Mouse (Mus musculus): ENCODE measurements at regions not wholly inside any gene's neighbourhood (a gene's known extent, or its start where the extent isn't known, plus 50 kb on each side); places are given as distances from the start of the nearest gene placed in this dataset.
A peak's percentile ranks its signal among the peaks of the same experiment; 100 is the strongest.
"Not testable (repeated sequence)": the region's sequence is repeated elsewhere in the genome, so short reads cannot be mapped to it uniquely, and the experiment has no call there.

DNA sequence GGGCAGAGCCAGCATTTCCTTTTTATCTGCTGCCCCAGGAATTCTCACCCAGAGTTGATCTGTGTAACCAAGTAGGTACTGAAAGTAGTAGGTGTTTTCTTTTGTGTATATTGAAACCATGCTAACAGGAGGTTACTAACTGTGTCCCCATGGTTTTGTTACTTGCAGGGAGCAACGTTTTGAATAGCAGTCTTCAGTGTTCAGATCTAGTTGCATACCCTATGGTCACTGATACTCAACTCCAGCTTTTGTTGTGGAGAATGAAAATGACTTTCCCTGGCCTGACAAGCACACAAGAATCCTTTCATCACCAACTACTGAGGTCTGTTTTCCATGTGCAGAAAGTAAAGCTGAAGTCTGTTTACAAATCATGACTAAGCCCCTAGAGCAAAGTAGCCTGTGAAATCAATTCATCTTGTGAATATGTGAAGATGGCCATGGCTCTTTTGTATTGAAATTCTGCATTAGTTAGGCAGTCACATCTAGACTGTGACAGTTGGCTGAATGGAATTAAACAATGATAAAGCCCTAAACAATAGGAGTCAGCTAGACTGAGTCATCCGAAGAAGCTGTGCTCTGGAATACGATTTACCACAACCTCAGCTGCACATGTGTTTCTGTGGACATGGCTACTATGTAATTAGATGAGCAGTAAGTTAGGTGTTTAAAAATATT lies 179.5 kb upstream of the Vrk2 start:
- no peak overlapping the region for H3K4me3 ChIP-seq (replicated peaks)
- peaks cover 7% of the 10 kb centered on the region for H3K4me1 ChIP-seq
- no peaks in the 10 kb centered on the region for H3K27me3 ChIP-seq
- H3K36me3 ChIP-seq (replicated peaks) = no peaks in the 10 kb centered on the region
- ATAC-seq (ENCODE audit: low FRiP score) = no peak; the same call in 1 of the 2 replicates
- 16% methylated on average over 3 of the region's 3 CpGs for WGBS
- no peak overlapping the region for H3K9ac ChIP-seq
- H3K27ac ChIP-seq = no peak overlapping the region
- no peaks in the 10 kb centered on the region for H3K9me3 ChIP-seq
- H3K4me2 ChIP-seq = no peak overlapping the region

DNA sequence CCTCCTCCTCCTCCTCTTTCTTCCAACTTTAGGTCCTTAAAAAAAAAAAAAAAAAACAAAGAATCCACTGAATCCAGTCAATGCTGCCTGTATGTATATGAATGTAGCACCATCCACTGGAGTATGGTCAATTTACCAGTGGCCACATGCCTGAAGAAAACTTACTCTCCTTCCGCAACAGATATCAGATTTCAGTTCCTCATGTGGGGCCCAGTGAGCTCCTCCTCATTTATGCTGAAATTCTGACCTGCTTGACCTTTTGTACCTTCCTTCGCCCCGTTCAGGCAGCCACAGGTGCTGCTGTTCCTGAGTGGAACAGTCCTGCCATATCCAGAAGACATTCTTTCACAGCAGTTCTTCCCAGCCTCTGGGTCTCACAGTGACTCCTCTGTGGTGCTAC lies 161.8 kb upstream of the Vrk2 start:
- H3K36me3 ChIP-seq (replicated peaks) = no peaks in the 10 kb centered on the region
- H3K4me3 ChIP-seq (replicated peaks) = no peak overlapping the region
- no peak overlapping the region for H3K4me2 ChIP-seq
- WGBS = 85% methylated on average over 3 of the region's 3 CpGs
- ATAC-seq (ENCODE audit: low FRiP score) = no peak
- no peaks in the 10 kb centered on the region for H3K27me3 ChIP-seq
- no peak overlapping the region for H3K27ac ChIP-seq
- H3K9me3 ChIP-seq = no peaks in the 10 kb centered on the region
- H3K4me1 ChIP-seq = peaks cover 8% of the 10 kb centered on the region; the same call in 1 of the 2 replicates
- no peak overlapping the region for H3K9ac ChIP-seq

DNA sequence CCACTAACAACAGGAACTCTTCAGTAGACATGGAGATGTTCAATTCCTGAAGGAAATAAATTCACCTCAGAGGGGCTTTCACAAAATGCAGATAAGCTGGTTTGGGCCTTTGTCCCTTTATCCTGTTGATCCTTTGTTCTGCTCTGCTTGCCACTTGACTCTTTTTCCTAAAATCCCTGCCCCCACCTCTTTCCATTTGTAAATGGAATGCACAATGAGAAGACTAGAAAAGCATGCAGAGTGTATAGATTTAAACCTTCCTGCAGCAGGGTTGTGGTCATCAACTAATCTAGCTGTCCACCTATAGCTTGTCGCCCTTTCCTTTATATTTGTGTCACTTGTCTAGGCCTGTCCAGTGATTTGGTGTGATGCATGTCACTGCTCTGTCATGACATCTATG lies 159.8 kb upstream of the Vrk2 start:
- H3K9me3 ChIP-seq = no peaks in the 10 kb centered on the region
- H3K27me3 ChIP-seq = no peaks in the 10 kb centered on the region
- H3K9ac ChIP-seq = no peak overlapping the region
- WGBS = 26% methylated on average over 1 of the region's 1 CpGs
- H3K27ac ChIP-seq = no peak overlapping the region
- H3K4me3 ChIP-seq (replicated peaks) = no peak overlapping the region
- H3K4me1 ChIP-seq = peaks cover 8% of the 10 kb centered on the region; the same call in 1 of the 2 replicates
- H3K4me2 ChIP-seq = no peak overlapping the region
- no peak for ATAC-seq (ENCODE audit: low FRiP score)
- H3K36me3 ChIP-seq (replicated peaks) = no peaks in the 10 kb centered on the region

DNA sequence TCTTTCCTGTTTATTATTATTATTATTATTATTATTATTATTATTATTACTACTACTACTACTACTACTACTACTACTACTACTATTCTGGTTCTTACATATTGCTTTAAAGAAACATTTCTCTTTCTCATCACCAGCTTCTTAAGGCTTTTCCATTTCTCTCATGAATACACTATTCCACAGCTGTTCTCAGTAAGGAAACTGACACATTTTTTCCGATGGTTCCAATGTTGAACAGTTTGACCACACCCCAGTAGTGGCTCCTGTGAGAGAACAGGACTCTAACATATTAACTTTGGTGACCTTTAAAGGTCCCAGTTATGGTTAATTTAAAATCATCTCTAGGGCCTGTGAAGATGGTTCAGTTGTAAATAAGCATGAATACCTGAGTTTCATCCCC lies 148.4 kb upstream of the Vrk2 start:
- H3K27ac ChIP-seq = no peak overlapping the region
- no peak overlapping the region for H3K4me2 ChIP-seq
- H3K36me3 ChIP-seq (replicated peaks) = no peaks in the 10 kb centered on the region
- 91% methylated on average over 1 of the region's 1 CpGs for WGBS
- ATAC-seq (ENCODE audit: low FRiP score) = no peak
- H3K4me3 ChIP-seq (replicated peaks) = no peak overlapping the region
- no peaks in the 10 kb centered on the region for H3K27me3 ChIP-seq
- no peaks in the 10 kb centered on the region for H3K4me1 ChIP-seq
- no peak overlapping the region for H3K9ac ChIP-seq
- 0 out of 2 replicates have a peak, but pooled peaks cover 4% of the 10 kb centered on the region for H3K9me3 ChIP-seq

DNA sequence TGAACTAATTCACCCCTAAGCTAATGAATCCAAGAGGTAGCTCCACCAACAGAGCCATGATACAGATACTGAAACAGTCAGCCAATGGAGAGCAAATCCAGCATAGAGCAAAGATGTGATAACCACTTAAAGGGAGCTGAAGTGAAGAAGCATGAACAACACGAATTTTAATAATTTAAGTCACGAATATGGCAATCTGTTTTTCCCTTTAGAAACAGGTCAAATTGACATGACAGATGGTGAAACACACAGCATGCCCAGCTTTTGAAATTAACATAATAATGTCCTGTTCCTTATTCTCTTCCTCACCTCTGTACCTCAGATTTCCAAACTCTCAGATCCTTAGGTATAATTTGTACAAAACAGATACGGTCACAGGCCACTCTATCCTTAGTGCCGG lies 145.9 kb upstream of the Vrk2 start:
- H3K9ac ChIP-seq = no peak overlapping the region
- 0 out of 2 replicates have a peak, but pooled peaks cover 3% of the 10 kb centered on the region for H3K9me3 ChIP-seq
- no peaks in the 10 kb centered on the region for H3K27me3 ChIP-seq
- H3K4me2 ChIP-seq = no peak overlapping the region
- H3K36me3 ChIP-seq (replicated peaks) = no peaks in the 10 kb centered on the region
- WGBS = 70% methylated on average over 4 of the region's 4 CpGs
- H3K27ac ChIP-seq = no peak overlapping the region
- no peaks in the 10 kb centered on the region for H3K4me1 ChIP-seq
- ATAC-seq (ENCODE audit: low FRiP score) = no peak
- H3K4me3 ChIP-seq (replicated peaks) = no peak overlapping the region

DNA sequence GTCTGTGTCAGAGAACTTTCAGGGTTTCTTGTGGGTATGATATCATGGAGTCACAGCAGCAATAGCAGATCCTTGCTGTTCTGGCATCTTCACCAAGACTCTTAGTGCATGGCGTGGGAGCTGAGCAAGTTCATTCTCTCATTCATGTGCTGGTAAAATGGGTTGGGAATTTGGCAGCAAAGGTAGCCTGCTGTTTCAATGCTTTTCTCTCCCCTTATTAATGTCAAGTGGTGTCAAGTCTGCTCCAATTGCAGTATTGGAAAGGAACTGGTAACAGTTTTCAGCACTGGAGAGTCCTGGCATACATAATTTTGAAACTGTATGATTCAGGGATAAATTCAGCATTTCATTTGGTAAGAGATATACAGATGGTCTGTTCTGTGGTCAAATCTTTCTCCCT lies 133.2 kb upstream of the Vrk2 start:
- WGBS = 84% methylated on average over 1 of the region's 1 CpGs
- no peak for ATAC-seq (ENCODE audit: low FRiP score)

DNA sequence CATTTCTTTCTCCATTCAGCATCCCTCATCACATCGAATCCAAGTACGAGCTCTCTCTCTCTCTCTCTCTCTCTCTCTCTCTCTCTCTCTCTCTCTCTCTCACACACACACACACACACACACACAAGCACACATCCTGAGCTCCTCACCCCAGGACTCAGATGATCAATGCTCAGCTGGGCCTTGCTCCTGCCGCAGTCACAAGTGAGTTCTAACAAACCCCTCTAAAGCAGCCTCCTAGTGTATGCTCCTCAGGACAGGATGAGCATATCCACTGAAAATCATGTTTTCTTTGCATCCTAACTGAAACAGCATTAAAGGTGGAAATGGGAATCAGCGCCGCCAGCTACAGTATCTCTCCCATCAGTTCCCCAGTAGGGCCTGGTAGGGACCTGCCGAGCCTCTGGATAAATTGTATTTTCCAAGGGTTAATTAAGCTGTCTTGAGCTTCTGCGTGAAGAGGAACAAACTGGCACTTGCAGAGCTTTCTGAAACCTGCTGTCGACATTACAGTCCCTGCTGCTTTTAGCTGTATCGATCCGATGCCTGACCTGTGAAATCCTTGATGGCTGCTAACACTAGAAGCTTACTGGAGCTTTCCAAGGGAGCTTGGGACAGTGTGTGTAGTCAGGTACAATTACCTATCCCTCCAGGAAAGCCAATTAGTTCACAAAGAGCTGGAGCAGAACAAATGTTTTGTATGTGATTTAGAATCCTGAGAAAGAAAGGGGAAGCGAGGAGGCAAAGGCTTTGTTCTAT lies 131.3 kb upstream of the Vrk2 start:
- no peak overlapping the region for H3K27ac ChIP-seq
- no peak overlapping the region for H3K4me3 ChIP-seq (replicated peaks)
- 0 out of 2 replicates have a peak, but pooled peaks cover 5% of the 10 kb centered on the region for H3K4me1 ChIP-seq
- no peak overlapping the region for H3K9ac ChIP-seq
- 48% methylated on average over 11 of the region's 11 CpGs for WGBS
- no peaks in the 10 kb centered on the region for H3K9me3 ChIP-seq
- peak; percentile 53 for ATAC-seq (ENCODE audit: low FRiP score)
- no peak overlapping the region for H3K4me2 ChIP-seq
- no peaks in the 10 kb centered on the region for H3K36me3 ChIP-seq (replicated peaks)
- H3K27me3 ChIP-seq = no peaks in the 10 kb centered on the region

More for the DNA sequence above, 133.2 kb upstream of the Vrk2 start:
- H3K9me3 ChIP-seq = no peaks in the 10 kb centered on the region
- H3K36me3 ChIP-seq (replicated peaks) = no peaks in the 10 kb centered on the region
- H3K4me2 ChIP-seq = no peak overlapping the region
- 0 out of 2 replicates have a peak, but pooled peaks cover 5% of the 10 kb centered on the region for H3K4me1 ChIP-seq
- no peaks in the 10 kb centered on the region for H3K27me3 ChIP-seq
- H3K27ac ChIP-seq = no peak overlapping the region
- H3K9ac ChIP-seq = no peak overlapping the region
- no peak overlapping the region for H3K4me3 ChIP-seq (replicated peaks)

DNA sequence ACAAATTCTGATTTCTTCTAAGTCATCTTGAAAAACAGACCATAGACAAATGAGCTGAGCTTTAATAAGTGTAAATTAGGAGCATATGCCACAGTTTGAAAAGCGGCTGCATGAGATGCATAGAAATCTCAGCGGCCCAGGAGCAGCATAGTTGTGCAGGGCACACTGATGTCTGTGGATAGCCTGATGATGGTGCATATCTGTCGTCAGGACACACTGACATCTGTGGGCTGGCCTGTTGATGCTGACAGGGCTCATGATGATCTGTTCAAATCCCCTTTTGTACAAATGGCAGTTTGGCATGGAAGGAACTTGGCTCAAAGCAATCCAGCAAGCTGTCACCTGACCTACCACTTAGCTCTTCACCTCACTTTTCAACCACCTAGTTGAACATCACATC lies 128.5 kb upstream of the Vrk2 start:
- H3K9ac ChIP-seq = no peak overlapping the region
- H3K27me3 ChIP-seq = no peaks in the 10 kb centered on the region
- 0 out of 2 replicates have a peak, but pooled peaks cover 5% of the 10 kb centered on the region for H3K4me1 ChIP-seq
- H3K36me3 ChIP-seq (replicated peaks) = no peaks in the 10 kb centered on the region
- no peak overlapping the region for H3K4me3 ChIP-seq (replicated peaks)
- ATAC-seq (ENCODE audit: low FRiP score) = 0 out of 2 replicates have a peak, but pooled peaks have one; percentile 30
- WGBS = 84% methylated on average over 3 of the region's 3 CpGs
- H3K9me3 ChIP-seq = no peaks in the 10 kb centered on the region
- no peak overlapping the region for H3K27ac ChIP-seq
- no peak overlapping the region for H3K4me2 ChIP-seq

DNA sequence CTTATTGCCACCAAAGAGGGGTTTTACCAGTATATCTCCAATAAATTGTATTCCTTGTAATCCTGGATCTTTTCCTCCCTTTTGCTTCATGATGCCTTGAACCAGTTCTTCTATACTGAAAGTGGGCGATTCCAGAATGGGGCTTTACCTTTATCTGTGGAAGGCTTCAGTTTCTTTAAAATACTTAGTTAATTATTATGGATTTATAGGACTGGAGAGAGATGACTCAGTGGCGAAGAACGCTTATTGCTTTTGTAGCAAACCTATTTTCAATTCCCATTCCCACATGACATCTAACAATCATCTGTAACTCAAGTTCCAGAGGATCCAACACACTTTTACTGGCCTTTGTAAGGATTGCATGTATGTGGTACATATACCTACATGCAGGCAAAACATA lies 127.4 kb upstream of the Vrk2 start:
- no peak for ATAC-seq (ENCODE audit: low FRiP score)
- Histone ChIP-seq H3K9ac (no peak overlapping the region), H3K4me3 (replicated peaks) (no peak overlapping the region)

DNA sequence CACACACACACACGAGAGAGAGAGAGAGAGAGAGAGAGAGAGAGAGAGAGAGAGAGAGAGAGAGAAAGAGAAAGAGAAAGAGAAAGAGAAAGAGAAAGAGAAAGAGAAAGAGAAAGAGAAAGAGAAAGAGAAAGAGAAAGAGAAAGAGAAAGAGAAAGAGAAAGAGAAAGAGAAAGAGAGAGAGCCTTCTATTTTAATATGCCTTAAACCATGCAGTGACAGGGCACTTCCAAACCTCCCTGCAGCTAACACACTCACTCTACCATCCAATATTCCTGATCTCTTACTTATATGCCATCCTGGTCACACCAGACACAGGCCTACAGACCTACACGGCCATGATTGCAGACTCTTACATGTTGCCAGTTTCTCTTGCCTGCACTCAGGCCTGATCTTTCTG lies 117.4 kb upstream of the Vrk2 start:
- not testable (repeated sequence) for H3K4me3 ChIP-seq (replicated peaks); H3K9me3 ChIP-seq; H3K4me1 ChIP-seq; H3K27ac ChIP-seq; H3K36me3 ChIP-seq (replicated peaks); H3K9ac ChIP-seq; H3K27me3 ChIP-seq; ATAC-seq (ENCODE audit: low FRiP score); H3K4me2 ChIP-seq
- 71% methylated on average over 1 of the region's 2 CpGs for WGBS

More for the DNA sequence above, 127.4 kb upstream of the Vrk2 start:
- H3K4me1 ChIP-seq = 0 out of 2 replicates have a peak, but pooled peaks cover 5% of the 10 kb centered on the region
- no peaks in the 10 kb centered on the region for H3K9me3 ChIP-seq
- no peak overlapping the region for H3K27ac ChIP-seq
- no peak overlapping the region for H3K4me2 ChIP-seq
- no peaks in the 10 kb centered on the region for H3K27me3 ChIP-seq
- 97% methylated on average over 3 of the region's 3 CpGs for WGBS
- H3K36me3 ChIP-seq (replicated peaks) = no peaks in the 10 kb centered on the region

DNA sequence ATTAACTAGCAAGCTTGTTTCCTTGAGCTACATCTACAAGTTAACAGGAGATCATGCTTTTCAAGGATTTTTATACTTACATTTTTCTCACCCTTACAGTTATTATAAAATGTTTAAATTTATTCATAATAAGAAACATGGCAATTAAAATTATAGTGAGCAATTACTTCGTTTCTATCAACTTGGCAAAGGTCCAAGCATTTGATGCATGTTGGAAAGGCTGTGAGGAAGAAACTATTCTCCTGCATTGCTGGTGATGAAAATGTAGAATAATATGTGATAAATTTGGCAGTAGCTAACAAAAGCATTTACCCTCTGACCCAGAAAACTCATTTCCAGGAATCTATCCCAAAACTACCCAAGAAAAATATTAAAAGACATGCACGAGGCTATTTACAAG lies 114.8 kb upstream of the Vrk2 start:
- no peak for ATAC-seq (ENCODE audit: low FRiP score)
- WGBS = 65% methylated on average over 2 of the region's 2 CpGs
- H3K4me2 ChIP-seq = no peak overlapping the region

DNA sequence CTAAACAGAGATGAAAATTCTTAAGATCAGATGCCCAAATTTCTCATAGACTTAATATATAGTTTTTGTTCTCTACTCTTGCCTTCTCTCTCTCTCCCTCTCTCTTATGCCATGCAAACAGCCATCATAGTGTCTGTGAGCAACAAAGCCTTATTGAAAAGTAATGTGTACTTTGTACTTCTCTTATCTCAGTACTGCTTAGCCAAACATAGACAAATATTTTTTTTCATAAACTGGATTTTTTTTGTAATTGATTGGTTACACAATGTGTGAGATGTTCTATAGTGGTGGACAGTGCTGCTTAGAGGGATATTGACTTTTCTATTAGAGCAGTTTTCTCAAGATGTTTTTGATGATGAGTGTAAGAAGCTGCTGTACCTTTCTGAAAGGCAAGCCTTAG lies 90.1 kb upstream of the Vrk2 start:
- Histone ChIP-seq H3K4me1 (no peaks in the 10 kb centered on the region), H3K36me3 (replicated peaks) (no peaks in the 10 kb centered on the region), H3K27me3 (no peaks in the 10 kb centered on the region), H3K27ac (no peak overlapping the region), H3K9ac (no peak overlapping the region), H3K9me3 (no peaks in the 10 kb centered on the region), H3K4me2 (no peak overlapping the region), H3K4me3 (replicated peaks) (no peak overlapping the region)
- no peak for ATAC-seq (ENCODE audit: low FRiP score)

More for the DNA sequence above, 114.8 kb upstream of the Vrk2 start:
- no peak overlapping the region for H3K27ac ChIP-seq
- no peaks in the 10 kb centered on the region for H3K27me3 ChIP-seq
- no peak overlapping the region for H3K9ac ChIP-seq
- H3K4me1 ChIP-seq = no peaks in the 10 kb centered on the region
- no peaks in the 10 kb centered on the region for H3K36me3 ChIP-seq (replicated peaks)
- no peaks in the 10 kb centered on the region for H3K9me3 ChIP-seq
- no peak overlapping the region for H3K4me3 ChIP-seq (replicated peaks)

DNA sequence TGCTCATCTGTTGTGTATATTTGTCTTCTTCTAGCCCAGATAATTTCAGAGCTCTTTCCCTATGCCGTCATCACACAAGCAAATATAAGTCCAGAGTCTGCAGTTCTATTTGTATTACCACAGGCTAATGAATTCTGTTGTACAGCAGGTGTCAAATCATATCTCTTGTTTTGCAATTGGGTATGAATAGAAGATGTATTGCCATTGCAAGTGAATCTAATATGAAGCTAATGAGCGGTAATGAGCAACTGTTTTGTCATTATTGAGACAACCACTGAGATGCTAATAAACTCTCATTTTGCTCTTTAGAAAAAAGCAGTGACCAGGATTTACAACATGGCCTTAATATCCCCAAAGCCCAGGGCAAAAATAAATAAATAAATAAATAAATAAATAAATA lies 73.5 kb upstream of the Vrk2 start:
- Histone ChIP-seq H3K27ac (no peak overlapping the region), H3K27me3 (no peaks in the 10 kb centered on the region), H3K9ac (no peak overlapping the region), H3K4me3 (replicated peaks) (no peak overlapping the region), H3K4me1 (no peaks in the 10 kb centered on the region), H3K9me3 (no peaks in the 10 kb centered on the region), H3K4me2 (no peak overlapping the region), H3K36me3 (replicated peaks) (no peaks in the 10 kb centered on the region)
- 89% methylated on average over 2 of the region's 2 CpGs for WGBS
- no peak for ATAC-seq (ENCODE audit: low FRiP score)

Data from forebrain, embryonic 12.5 days (tissue).